Mouse (Mus musculus) cerebellum, adult 11 months (tissue): Measurements from ENCODE around the gene Mrps12.

Experiments used
- DNase-seq: peaks from one replicate; pipeline ENCODE4 v3.0.0; 2022

Gene Mrps12

GRCm38 (mm10) chr7:28741709-28742438, at the start of gene Mrps12, which contains the start of gene Sars2:
Gene Mrps12, minus strand, starts transcription at chr7:28741820.
Gene Sars2, plus strand, starts transcription at chr7:28741992.
- DNase-seq: peak; percentile 94

- DNase-seq: no peak
These were observed 48.6 kb upstream of the Mrps12 start for GRCm38 (mm10) chr7:28790066-28790806.

- DNase-seq: no peak
These were observed 47.6 kb upstream of the Mrps12 start for GRCm38 (mm10) chr7:28789235-28789634.

- DNase-seq: no peak
These were observed 46.9 kb upstream of the Mrps12 start, which contains the start of gene Rinl for GRCm38 (mm10) chr7:28788307-28789195. Gene Rinl, plus strand, starts transcription at chr7:28788969.

GRCm38 (mm10) chr7:28787884-28788283, 46.3 kb upstream of the Mrps12 start:
- no peak for DNase-seq

- no peak for DNase-seq
These were observed 43.5 kb upstream of the Mrps12 start for GRCm38 (mm10) chr7:28785161-28785560.

- DNase-seq: no peak
These were observed 39.6 kb upstream of the Mrps12 start for GRCm38 (mm10) chr7:28781261-28781663.

- no peak for DNase-seq
These were observed 39.2 kb upstream of the Mrps12 start for GRCm38 (mm10) chr7:28780857-28781256.

GRCm38 (mm10) chr7:28780067-28780658, 38.5 kb upstream of the Mrps12 start:
- peak; percentile 86 for DNase-seq

- DNase-seq: no peak
These were observed 37.2 kb upstream of the Mrps12 start for GRCm38 (mm10) chr7:28778825-28779224.

GRCm38 (mm10) chr7:28775129-28775528, 33.5 kb upstream of the Mrps12 start:
- DNase-seq: no peak

- DNase-seq: no peak
These were observed 32.5 kb upstream of the Mrps12 start for GRCm38 (mm10) chr7:28774164-28774563.

GRCm38 (mm10) chr7:28773163-28773562, 31.5 kb upstream of the Mrps12 start:
- DNase-seq: no peak

- DNase-seq: no peak
These were observed 30.2 kb upstream of the Mrps12 start for GRCm38 (mm10) chr7:28771867-28772266.

- no peak for DNase-seq
These were observed 28.7 kb upstream of the Mrps12 start for GRCm38 (mm10) chr7:28770309-28770708.

- DNase-seq: no peak
These were observed 27.9 kb upstream of the Mrps12 start for GRCm38 (mm10) chr7:28769414-28769958.

- no peak for DNase-seq
These were observed 25.9 kb upstream of the Mrps12 start, which contains the start of gene Nfkbib for GRCm38 (mm10) chr7:28767462-28767965. Gene Nfkbib, minus strand, starts transcription at chr7:28767512.

- no peak for DNase-seq
These were observed 25.3 kb upstream of the Mrps12 start for GRCm38 (mm10) chr7:28766910-28767309.

- DNase-seq: peak; percentile 97
These were observed 24.7 kb upstream of the Mrps12 start, which contains the start of gene Sirt2 for GRCm38 (mm10) chr7:28766173-28766879. Gene Sirt2, plus strand, starts transcription at chr7:28766735.

GRCm38 (mm10) chr7:28765211-28765610, 23.6 kb upstream of the Mrps12 start:
- no peak for DNase-seq

GRCm38 (mm10) chr7:28761907-28762306, 20.3 kb upstream of the Mrps12 start:
- DNase-seq: no peak
